Mouse (Mus musculus): ENCODE results near the gene Ippk. TPM values are rescaled to one million over a fixed set of nuclear protein-coding genes. Genes with fewer than 3 reads are reported as not detected.

Ippk gene
- polyA plus RNA-seq, 1 experiment, result 12.8 TPM

DNA sequence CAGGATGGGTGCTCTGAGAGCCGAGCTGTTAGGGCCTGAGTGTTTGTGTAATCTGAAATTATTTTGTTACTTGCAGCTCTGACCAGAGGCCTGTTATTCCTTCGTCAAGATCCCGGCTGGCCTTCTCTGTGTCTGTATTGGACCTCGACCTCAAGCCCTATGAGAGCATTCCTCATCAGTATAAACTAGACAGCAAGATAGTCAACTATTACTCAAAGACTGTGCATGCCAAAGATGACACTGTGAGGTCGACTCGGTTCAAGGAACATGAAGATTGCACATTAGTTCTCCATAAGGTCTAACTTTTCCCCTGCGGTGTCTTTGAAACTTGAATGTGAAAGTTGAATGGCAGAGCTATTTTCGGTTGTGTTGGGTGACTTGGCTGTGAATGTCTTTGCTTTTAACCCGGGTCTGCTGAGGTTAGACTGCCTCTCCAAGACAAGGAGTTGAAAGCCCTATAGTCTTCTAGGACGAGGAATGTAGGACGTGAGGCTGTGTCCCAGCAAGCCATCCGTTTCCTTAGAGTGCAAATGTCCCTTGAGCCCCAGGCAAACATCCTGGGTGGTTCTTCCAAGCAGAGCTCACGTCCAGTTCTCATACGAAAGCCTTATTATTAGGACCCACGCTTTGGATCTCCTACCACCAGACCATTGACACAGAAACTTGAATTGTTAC, 40.5 kb downstream of the Ippk start:
- no peaks in the 10 kb centered on the region for H3K4me1 ChIP-seq (ENCODE audit: control insufficient read depth, insufficient read depth, low read length)
- WGBS, result 57% methylated on average over 15 of the region's 15 CpGs
- H3K27ac ChIP-seq (ENCODE audit: insufficient read depth, low read length), result no peak overlapping the region
- H3K4me3 ChIP-seq (replicated peaks; ENCODE audit: insufficient read depth, low read depth, low read length), result no peak overlapping the region
- TF ChIP-seq CTCF (IDR thresholded peaks at IDR 0.05; ENCODE audit: borderline replicate concordance, insufficient read depth, low read depth, low read length) (no peak), POLR2A (IDR thresholded peaks at IDR 0.05; ENCODE audit: borderline replicate concordance, insufficient read depth, low read length) (no peak)
- H3K27me3 ChIP-seq (ENCODE audit: control insufficient read depth, insufficient read depth, low read length), result no peaks in the 10 kb centered on the region
- no peak for DNase-seq

DNA sequence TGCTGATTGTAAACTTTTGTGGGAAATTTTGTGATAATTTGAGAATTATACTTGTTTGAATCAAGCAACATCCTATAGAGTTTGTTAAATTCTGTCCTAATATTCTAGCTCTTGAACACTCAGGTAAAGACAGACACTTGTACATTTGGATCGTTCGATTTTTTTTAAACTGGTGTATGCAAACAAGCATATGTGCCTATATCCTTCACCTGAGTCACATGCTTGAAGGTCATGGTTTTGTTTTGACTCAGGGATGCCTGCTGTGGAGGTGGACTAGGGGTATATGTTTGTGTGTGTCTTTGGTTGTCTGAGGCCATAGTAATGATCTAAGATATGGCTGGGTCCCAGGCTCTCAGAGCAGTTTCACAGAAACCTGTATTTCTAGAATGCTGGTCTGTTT, 41.9 kb downstream of the Ippk start:
- 95% methylated on average over 2 of the region's 2 CpGs for WGBS
- no peak for DNase-seq
- no peak overlapping the region for H3K27ac ChIP-seq (ENCODE audit: insufficient read depth, low read length)
- TF ChIP-seq POLR2A (IDR thresholded peaks at IDR 0.05; ENCODE audit: borderline replicate concordance, insufficient read depth, low read length) (no peak), CTCF (IDR thresholded peaks at IDR 0.05; ENCODE audit: borderline replicate concordance, insufficient read depth, low read depth, low read length) (no peak)
- no peaks in the 10 kb centered on the region for H3K27me3 ChIP-seq (ENCODE audit: control insufficient read depth, insufficient read depth, low read length)
- H3K4me3 ChIP-seq (replicated peaks; ENCODE audit: insufficient read depth, low read depth, low read length), result no peak overlapping the region
- H3K4me1 ChIP-seq (ENCODE audit: control insufficient read depth, insufficient read depth, low read length), result no peaks in the 10 kb centered on the region

DNA sequence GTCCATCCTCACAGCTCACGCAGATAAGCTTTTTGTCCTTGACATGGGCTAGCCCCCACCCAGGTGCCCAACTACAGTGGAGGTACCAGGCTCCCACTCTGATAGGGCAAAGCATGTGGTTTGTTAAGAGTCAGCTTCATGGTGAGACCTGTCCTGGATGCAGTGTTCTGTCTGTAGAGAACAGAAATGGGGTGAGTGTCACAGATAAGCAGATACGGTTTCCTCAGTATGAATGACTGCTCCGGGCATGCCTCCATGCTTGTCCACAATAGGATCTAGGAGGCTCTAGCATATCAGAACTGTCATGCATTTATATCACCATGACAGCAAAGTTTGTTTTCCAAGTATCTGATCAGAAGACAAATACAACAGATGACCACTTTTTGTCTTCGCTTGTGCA, 44.8 kb downstream of the Ippk start:
- H3K27ac ChIP-seq (ENCODE audit: insufficient read depth, low read length), result no peak overlapping the region
- H3K27me3 ChIP-seq (ENCODE audit: control insufficient read depth, insufficient read depth, low read length), result no peaks in the 10 kb centered on the region
- no peak overlapping the region for H3K4me3 ChIP-seq (replicated peaks; ENCODE audit: insufficient read depth, low read depth, low read length)
- H3K4me1 ChIP-seq (ENCODE audit: control insufficient read depth, insufficient read depth, low read length), result no peaks in the 10 kb centered on the region
- TF ChIP-seq CTCF (IDR thresholded peaks at IDR 0.05; ENCODE audit: borderline replicate concordance, insufficient read depth, low read depth, low read length) (no peak), POLR2A (IDR thresholded peaks at IDR 0.05; ENCODE audit: borderline replicate concordance, insufficient read depth, low read length) (no peak)
- 91% methylated on average over 4 of the region's 4 CpGs for whole genome bisulfite sequencing
- DNase-seq, result no peak

DNA sequence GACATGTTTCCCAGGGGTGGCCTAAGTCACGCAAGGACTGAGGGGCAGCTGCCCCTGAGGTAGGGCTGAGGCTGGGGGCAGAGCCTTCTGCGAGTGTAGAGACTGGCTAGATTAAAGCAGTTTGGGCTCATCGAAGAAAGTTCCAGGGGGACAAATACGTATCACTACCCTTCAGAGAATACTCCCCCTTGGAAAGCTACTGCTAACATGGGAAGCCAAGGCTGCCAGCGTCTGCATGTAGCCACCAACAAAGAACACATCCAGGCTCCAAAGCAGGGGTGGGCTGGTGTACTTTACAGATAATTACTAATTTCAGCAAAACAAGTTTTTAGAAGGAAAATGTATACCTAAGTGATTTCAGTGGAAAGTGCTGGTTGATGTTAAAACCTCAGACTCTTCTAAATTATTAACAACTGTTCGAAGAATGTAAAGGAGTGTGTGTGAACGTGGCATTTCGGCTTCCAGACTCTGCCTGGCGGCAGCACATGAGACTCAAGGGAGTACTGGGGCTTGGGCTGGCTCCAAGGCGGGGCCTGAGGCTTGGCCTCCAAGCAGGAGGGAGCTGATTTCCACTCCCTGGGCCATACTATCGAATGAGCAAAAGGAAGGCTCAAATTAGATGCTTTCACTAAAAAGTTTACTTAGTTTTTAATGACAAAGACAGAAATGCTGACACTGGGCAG, 45.5 kb downstream of the Ippk start:
- Histone ChIP-seq H3K4me3 (replicated peaks; ENCODE audit: insufficient read depth, low read depth, low read length) (no peak overlapping the region), H3K4me1 (ENCODE audit: control insufficient read depth, insufficient read depth, low read length) (no peaks in the 10 kb centered on the region), H3K27me3 (ENCODE audit: control insufficient read depth, insufficient read depth, low read length) (no peaks in the 10 kb centered on the region), H3K27ac (ENCODE audit: insufficient read depth, low read length) (no peak overlapping the region)
- DNase-seq, result no peak
- WGBS, result 30% methylated on average over 11 of the region's 11 CpGs
- TF ChIP-seq CTCF (IDR thresholded peaks at IDR 0.05; ENCODE audit: borderline replicate concordance, insufficient read depth, low read depth, low read length), result no peak
- TF ChIP-seq POLR2A (IDR thresholded peaks at IDR 0.05; ENCODE audit: borderline replicate concordance, insufficient read depth, low read length), result no peak

DNA sequence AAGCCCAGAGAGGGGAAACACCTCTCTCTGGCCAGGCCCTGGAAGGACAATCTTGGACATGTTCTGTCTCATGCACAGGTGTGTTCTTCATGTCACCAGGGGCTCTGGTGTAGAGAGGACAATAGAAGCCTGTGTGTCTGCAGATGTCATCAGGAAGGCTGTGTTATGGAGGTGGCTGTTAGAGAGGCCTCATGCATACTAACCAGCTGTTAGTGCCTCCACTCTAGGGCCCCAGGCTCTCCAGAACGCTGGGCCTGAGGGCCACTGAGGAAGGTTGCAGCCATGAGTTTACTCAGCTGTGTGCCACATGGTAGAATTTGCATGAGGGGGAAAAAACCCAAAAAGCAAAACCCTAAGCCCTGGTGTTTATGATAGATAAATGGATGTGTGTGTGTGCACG, 46.5 kb downstream of the Ippk start:
- no peaks in the 10 kb centered on the region for H3K4me1 ChIP-seq (ENCODE audit: control insufficient read depth, insufficient read depth, low read length)
- no peak overlapping the region for H3K27ac ChIP-seq (ENCODE audit: insufficient read depth, low read length)
- no peak overlapping the region for H3K4me3 ChIP-seq (replicated peaks; ENCODE audit: insufficient read depth, low read depth, low read length)
- DNase-seq, result no peak
- no peak for TF ChIP-seq POLR2A (IDR thresholded peaks at IDR 0.05; ENCODE audit: borderline replicate concordance, insufficient read depth, low read length)
- H3K27me3 ChIP-seq (ENCODE audit: control insufficient read depth, insufficient read depth, low read length), result no peaks in the 10 kb centered on the region
- WGBS, result 79% methylated on average over 2 of the region's 2 CpGs

DNA sequence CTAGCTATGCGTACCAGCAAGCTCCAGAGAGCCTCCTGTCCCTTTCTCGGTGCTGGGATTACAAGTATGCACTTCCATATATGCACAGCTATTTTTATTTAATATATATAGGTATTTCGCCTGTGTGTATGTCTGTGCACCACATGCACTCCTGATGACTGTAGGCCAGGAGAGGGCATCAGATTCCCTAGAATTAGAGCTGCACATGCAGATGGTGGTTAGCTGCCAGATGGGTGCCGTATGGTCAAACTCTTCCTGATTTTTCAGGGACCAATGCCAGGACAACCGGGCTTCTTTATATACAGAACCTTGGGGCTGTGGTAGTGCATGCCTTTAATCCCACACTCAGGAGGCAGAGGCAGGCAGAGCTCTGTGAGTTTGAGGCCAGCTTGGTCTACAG, 48.0 kb downstream of the Ippk start:
- WGBS, result 61% methylated on average over 5 of the region's 5 CpGs
- TF ChIP-seq CTCF (IDR thresholded peaks at IDR 0.05; ENCODE audit: borderline replicate concordance, insufficient read depth, low read depth, low read length), result peak; percentile 13; the same call in 1 of the 2 replicates
- no peak for TF ChIP-seq POLR2A (IDR thresholded peaks at IDR 0.05; ENCODE audit: borderline replicate concordance, insufficient read depth, low read length)
- peak in 1 of 2 experiments; percentile 23 for DNase-seq

DNA sequence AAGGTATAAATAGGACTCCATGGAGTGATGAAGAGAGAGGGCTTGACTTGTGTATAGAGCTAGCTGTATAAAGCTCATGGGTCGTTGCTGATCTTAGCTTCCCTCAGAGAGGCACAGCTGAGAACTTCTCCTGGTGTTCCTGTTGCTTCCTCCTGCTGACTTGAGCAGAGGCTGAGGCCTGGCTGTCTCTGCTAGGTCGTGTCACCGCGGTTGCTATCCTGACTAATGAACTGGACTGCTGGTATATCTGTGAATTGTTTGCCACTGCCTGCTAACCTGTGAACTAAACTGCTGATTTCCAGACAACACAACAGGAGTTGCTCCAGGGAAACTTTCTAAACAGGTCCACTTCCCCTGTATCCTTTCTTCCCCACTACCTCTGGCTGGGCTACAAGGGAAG, 49.3 kb downstream of the Ippk start:
- H3K4me1 ChIP-seq (ENCODE audit: control insufficient read depth, insufficient read depth, low read length), result no peaks in the 10 kb centered on the region
- H3K27me3 ChIP-seq (ENCODE audit: control insufficient read depth, insufficient read depth, low read length), result no peaks in the 10 kb centered on the region
- no peak overlapping the region for H3K27ac ChIP-seq (ENCODE audit: insufficient read depth, low read length)
- no peak for DNase-seq
- no peak overlapping the region for H3K4me3 ChIP-seq (replicated peaks; ENCODE audit: insufficient read depth, low read depth, low read length)
- WGBS, result 67% methylated on average over 4 of the region's 4 CpGs
- TF ChIP-seq CTCF (IDR thresholded peaks at IDR 0.05; ENCODE audit: borderline replicate concordance, insufficient read depth, low read depth, low read length) (no peak), POLR2A (IDR thresholded peaks at IDR 0.05; ENCODE audit: borderline replicate concordance, insufficient read depth, low read length) (no peak)

More for the DNA sequence above, 48.0 kb downstream of the Ippk start:
- H3K4me3 ChIP-seq (replicated peaks; ENCODE audit: insufficient read depth, low read depth, low read length), result no peak overlapping the region
- H3K27me3 ChIP-seq (ENCODE audit: control insufficient read depth, insufficient read depth, low read length), result no peaks in the 10 kb centered on the region
- no peaks in the 10 kb centered on the region for H3K4me1 ChIP-seq (ENCODE audit: control insufficient read depth, insufficient read depth, low read length)
- no peak overlapping the region for H3K27ac ChIP-seq (ENCODE audit: insufficient read depth, low read length)

DNA sequence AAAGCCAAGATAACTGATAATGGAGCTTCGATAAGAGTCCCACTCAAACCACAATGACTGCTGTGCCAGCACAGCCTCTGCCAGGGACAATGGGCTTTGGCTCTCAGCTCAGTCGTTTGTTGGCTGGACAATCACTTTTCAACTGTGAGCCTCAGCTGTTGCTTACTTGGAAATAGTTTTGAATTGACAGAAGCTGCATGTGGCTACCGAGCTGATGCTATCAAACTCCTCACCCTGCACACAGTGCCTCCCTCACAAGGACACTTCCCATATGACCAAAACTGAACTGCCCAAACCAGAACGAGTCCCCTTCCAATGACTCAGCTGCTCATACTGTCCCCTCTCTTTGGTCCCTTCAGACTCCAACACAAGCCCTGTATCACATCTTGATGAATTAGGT, 49.8 kb downstream of the Ippk start:
- Histone ChIP-seq H3K4me3 (replicated peaks; ENCODE audit: insufficient read depth, low read depth, low read length) (no peak overlapping the region), H3K27ac (ENCODE audit: insufficient read depth, low read length) (no peak overlapping the region), H3K27me3 (ENCODE audit: control insufficient read depth, insufficient read depth, low read length) (no peaks in the 10 kb centered on the region), H3K4me1 (ENCODE audit: control insufficient read depth, insufficient read depth, low read length) (no peaks in the 10 kb centered on the region)
- 10% methylated on average over 4 of the region's 4 CpGs for WGBS
- DNase-seq, result no peak
- TF ChIP-seq POLR2A (IDR thresholded peaks at IDR 0.05; ENCODE audit: borderline replicate concordance, insufficient read depth, low read length) (no peak), CTCF (IDR thresholded peaks at IDR 0.05; ENCODE audit: borderline replicate concordance, insufficient read depth, low read depth, low read length) (no peak)
